Mouse (Mus musculus): ENCODE data around the gene Olfr716. TPM values are rescaled to one million over a fixed set of nuclear protein-coding genes. Genes with fewer than 3 reads are reported as not detected.
"Not testable (repeated sequence)": the region's sequence is repeated elsewhere in the genome, so short reads cannot be mapped to it uniquely, and the experiment has no call there.

Olfr716 gene
- not detected in 2 replicates for polyA plus RNA-seq (2012)

DNA sequence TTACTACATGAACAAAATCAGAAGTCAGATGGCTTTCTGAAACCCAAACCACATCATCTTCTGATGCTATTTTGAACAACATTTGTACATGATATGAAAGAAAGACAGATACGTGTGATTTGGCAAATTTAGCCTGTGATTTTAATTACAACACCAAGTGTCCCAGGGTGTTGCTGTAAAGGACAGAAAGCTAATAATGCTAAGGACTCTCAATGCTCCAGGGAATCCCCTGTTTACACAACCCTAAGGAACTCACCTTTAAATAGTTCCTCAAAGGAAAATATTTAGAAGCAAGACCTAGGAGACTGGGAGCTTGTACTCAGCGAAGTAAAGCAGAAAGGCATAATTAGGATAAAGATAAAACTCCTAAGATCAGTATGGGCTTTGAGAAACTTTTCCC is at the start of gene Olfr716:
Gene Olfr716, plus strand, starts transcription at position 301 of the 400 bp plus-strand sequence.
- not testable (repeated sequence) for H3K9me3 ChIP-seq (ENCODE audit: control insufficient read depth, low read length); H3K4me3 ChIP-seq (replicated peaks); H3K4me1 ChIP-seq (ENCODE audit: control insufficient read depth); H3K36me3 ChIP-seq (ENCODE audit: control insufficient read depth); H3K27me3 ChIP-seq (ENCODE audit: control insufficient read depth)

GRCm38 (mm10) chr7:107092920-107093319 is 45.2 kb upstream of the Olfr716 start, which contains the start of gene Olfr17:
Olfr17 (plus strand) TSS chr7:107093220.
- TF ChIP-seq TAL1 (IDR thresholded peaks at IDR 0.05; ENCODE audit: low read length): no peak
- no peak for TF ChIP-seq GATA1 (IDR thresholded peaks at IDR 0.05; ENCODE audit: low read length)
- H3K36me3 ChIP-seq (ENCODE audit: control insufficient read depth): no peaks in the 10 kb centered on the region
- H3K4me3 ChIP-seq (replicated peaks): no peak within 1 kb of the TSS
- no peaks in the 10 kb centered on the region; the same call in 1 of the 2 replicates for H3K9me3 ChIP-seq (ENCODE audit: control insufficient read depth, low read length)
- no peaks in the 10 kb centered on the region for H3K27me3 ChIP-seq (ENCODE audit: control insufficient read depth)
- no peaks in the 10 kb centered on the region for H3K4me1 ChIP-seq (ENCODE audit: control insufficient read depth)

- H3K9me3 ChIP-seq (ENCODE audit: control insufficient read depth, low read length); H3K4me3 ChIP-seq (replicated peaks); H3K27me3 ChIP-seq (ENCODE audit: control insufficient read depth); H3K4me1 ChIP-seq (ENCODE audit: control insufficient read depth); H3K36me3 ChIP-seq (ENCODE audit: control insufficient read depth): not testable (repeated sequence)
These were observed 27.9 kb upstream of the Olfr716 start, which contains the start of gene Olfr715b for GRCm38 (mm10) chr7:107110269-107110668. Olfr715b (minus strand) TSS chr7:107110369.

DNA sequence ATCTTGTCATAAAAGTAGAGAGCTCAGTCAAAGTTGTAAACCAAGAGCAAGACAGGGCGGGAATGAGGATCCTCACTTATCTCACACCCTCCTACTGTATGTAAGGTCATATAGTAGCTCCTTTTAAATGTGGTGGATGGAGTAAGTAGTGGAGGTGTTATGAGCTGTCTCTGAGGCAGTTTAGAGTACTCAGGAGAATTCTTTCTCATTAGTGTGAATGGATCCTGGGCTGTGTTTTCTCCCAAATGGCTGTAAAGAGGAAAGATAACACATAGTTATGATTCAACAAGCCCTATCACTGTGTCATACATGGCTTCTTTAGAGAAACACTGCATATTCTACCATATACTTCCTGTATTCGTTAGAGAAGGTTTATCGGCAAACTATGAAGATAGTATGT is 7.1 kb upstream of the Olfr716 start, which contains the start of gene Olfr715:
Gene Olfr715, minus strand, starts transcription at position 101 of the 400 bp plus-strand sequence.
- not testable (repeated sequence) for H3K27me3 ChIP-seq (ENCODE audit: control insufficient read depth); H3K9me3 ChIP-seq (ENCODE audit: control insufficient read depth, low read length); H3K36me3 ChIP-seq (ENCODE audit: control insufficient read depth); H3K4me1 ChIP-seq (ENCODE audit: control insufficient read depth); H3K4me3 ChIP-seq (replicated peaks)

GRCm38 (mm10) chr7:107166690-107167089 is 28.6 kb downstream of the Olfr716 start, which contains the start of gene Nlrp14:
Nlrp14 (plus strand) TSS chr7:107166990.
- TF ChIP-seq TAL1 (IDR thresholded peaks at IDR 0.05; ENCODE audit: low read length) (no peak), GATA1 (IDR thresholded peaks at IDR 0.05; ENCODE audit: low read length) (no peak)
- Histone ChIP-seq H3K36me3 (ENCODE audit: control insufficient read depth) (no peaks in the 10 kb centered on the region), H3K27me3 (ENCODE audit: control insufficient read depth) (no peaks in the 10 kb centered on the region), H3K4me1 (ENCODE audit: control insufficient read depth) (no peaks in the 10 kb centered on the region), H3K9me3 (ENCODE audit: control insufficient read depth, low read length) (no peaks in the 10 kb centered on the region), H3K4me3 (replicated peaks) (no peak within 1 kb of the TSS)

GRCm38 (mm10) chr7:107180406-107180805 is 42.3 kb downstream of the Olfr716 start:
- H3K27me3 ChIP-seq (ENCODE audit: control insufficient read depth): no peaks in the 10 kb centered on the region
- peaks cover 5% of the 10 kb centered on the region for H3K9me3 ChIP-seq (ENCODE audit: control insufficient read depth, low read length)
- TF ChIP-seq TAL1 (IDR thresholded peaks at IDR 0.05; ENCODE audit: low read length): no peak
- no peak for TF ChIP-seq GATA1 (IDR thresholded peaks at IDR 0.05; ENCODE audit: low read length)
- H3K36me3 ChIP-seq (ENCODE audit: control insufficient read depth): no peaks in the 10 kb centered on the region
- no peaks in the 10 kb centered on the region for H3K4me1 ChIP-seq (ENCODE audit: control insufficient read depth)
- H3K4me3 ChIP-seq (replicated peaks): no peak overlapping the region

Other genes with a start within 250 kb of the Olfr716 start
- not detected in 2 replicates for gene Olfr707, start 237.1 kb upstream of the Olfr716 start, polyA plus RNA-seq (2012)
- gene Olfr1532-ps1, start 230.3 kb upstream of the Olfr716 start, polyA plus RNA-seq (2012): 0.02 TPM in 1 of 2 replicates, not detected in the other
- gene Olfr709-ps1, start 206.1 kb upstream of the Olfr716 start, polyA plus RNA-seq (2012): not detected in 2 replicates
- not detected in 2 replicates for gene Olfr710, start 190.0 kb upstream of the Olfr716 start, polyA plus RNA-seq (2012)
- gene Olfr6, start 174.4 kb upstream of the Olfr716 start, polyA plus RNA-seq (2012): 0.01 TPM in 1 of 2 replicates, not detected in the other
- 0.02 TPM in 1 of 2 replicates, not detected in the other for gene Olfr711, start 162.9 kb upstream of the Olfr716 start, polyA plus RNA-seq (2012)
- gene Olfr2, start 132.3 kb upstream of the Olfr716 start, polyA plus RNA-seq (2012): not detected in 2 replicates
- gene Olfr713, start 107.2 kb upstream of the Olfr716 start, polyA plus RNA-seq (2012): not detected in 2 replicates
- not detected in 2 replicates for gene Olfr714, start 67.3 kb upstream of the Olfr716 start, polyA plus RNA-seq (2012)
- gene Olfr17, start 45.1 kb upstream of the Olfr716 start, polyA plus RNA-seq (2012): not detected in 2 replicates
- not detected in 2 replicates for gene Olfr715b, start 28.0 kb upstream of the Olfr716 start, polyA plus RNA-seq (2012)
- not detected in 2 replicates for gene Olfr715, start 7.2 kb upstream of the Olfr716 start, polyA plus RNA-seq (2012)
- not detected in 2 replicates for gene Nlrp14, start 28.7 kb downstream of the Olfr716 start, polyA plus RNA-seq (2012)
- gene Rbmxl2, start 71.1 kb downstream of the Olfr716 start, polyA plus RNA-seq (2012): not detected in 2 replicates
- 0.01 TPM in 1 of 2 replicates, not detected in the other for gene Syt9, start 232.4 kb downstream of the Olfr716 start, polyA plus RNA-seq (2012)

Data from erythroblast, embryonic 14.5 days (primary cell).